Mouse (Mus musculus): ENCODE results near the gene Cfap61.

Gene Cfap61

GRCm38 (mm10) chr2:146257037-146257436 is 322.5 kb downstream of the Cfap61 start:
- DNase-seq (ENCODE audit: low read depth, low spot score), result no peak

DNA sequence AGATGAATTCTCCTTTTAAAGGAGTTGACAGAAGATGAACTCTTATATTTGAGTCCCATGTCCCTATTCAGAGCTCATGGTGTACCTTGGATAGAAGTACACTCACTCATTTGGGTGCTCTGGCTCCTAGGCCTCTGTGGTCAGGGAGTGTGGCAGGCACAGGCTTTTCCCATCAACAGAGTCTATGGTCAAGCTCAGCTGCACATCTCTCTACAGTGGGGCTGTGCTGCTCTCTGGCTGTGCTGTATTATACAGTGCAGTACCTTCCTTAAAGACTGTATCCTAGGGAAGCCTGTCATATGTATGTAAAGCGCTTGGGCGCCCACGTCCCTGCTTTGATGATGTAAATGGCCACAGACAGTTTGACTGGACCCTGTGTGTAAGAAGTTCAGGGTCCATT is 323.0 kb downstream of the Cfap61 start:
- no peak for DNase-seq (ENCODE audit: low read depth, low spot score)

DNA sequence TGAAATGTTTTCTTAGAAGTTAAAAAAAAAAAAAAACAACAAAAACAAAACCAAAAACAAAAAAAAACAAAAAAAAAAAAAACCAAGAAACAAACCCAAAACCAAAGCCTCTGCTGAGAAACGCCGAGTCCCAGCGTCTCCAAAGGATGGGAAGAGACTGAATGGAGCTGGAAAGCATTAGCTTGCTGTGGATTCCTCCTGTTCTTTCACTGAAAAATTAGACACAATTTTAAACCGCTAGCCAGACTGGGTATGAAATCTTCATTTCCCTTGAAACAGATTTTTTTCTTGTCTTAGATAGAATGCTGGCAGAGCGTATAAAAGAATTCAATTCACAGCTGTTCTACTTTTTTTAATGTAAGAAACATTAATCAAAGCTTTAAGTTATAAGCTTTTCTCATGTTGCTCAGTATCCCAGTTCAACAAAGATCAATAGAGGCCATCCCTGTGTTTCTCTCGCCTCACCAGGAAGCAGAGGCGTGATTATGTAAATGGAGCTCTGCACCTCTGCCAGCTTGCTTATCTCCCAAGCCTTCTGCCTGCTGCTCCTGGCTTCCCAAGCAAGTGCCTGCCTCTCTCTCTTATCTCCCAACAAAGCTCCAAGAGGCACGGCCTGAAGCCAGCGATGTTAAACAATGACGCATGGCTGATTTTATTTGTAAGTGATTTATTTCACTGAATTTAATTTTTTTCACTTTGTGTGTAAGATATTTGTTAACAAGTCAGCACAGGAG is 324.3 kb downstream of the Cfap61 start:
- no peak for DNase-seq (ENCODE audit: low read depth, low spot score)

DNA sequence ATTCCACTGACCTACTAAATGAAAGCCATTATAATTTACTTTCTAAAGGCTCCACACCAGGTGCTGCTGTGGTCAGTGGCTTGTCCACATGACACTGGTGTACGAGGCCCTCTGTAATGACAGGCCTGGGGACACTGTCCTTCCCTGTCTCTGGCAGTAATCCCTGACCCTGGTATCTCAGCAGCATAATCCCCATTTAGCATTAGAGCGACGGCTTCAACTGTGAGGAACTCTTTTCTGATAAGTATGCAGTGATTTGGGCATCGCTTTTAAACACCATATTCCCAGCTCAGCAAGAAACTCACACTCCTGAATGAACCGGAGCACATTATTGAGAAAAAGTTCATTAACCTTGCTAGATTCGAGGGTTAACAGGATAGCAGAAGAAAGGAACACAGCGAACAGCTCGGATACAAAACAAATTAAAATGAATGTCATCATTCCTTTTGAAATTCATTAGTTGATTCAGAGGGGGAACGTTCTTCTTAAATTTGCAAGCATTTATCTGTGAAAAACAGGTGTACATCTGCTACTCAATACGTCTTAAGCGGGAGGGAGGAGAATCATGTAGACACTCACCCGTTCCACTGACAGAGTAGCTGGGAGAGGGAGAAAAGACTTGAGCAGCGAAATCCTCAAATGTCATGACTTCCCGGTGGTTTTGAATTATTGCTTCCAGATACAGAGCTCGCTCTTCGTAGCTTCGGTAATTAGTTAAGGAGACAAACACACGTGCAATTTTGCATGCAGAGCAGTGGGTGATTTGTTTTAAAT is 325.4 kb downstream of the Cfap61 start:
- no peak for DNase-seq (ENCODE audit: low read depth, low spot score)

GRCm38 (mm10) chr2:146261146-146261545 is 326.6 kb downstream of the Cfap61 start:
- no peak for DNase-seq (ENCODE audit: low read depth, low spot score)

DNA sequence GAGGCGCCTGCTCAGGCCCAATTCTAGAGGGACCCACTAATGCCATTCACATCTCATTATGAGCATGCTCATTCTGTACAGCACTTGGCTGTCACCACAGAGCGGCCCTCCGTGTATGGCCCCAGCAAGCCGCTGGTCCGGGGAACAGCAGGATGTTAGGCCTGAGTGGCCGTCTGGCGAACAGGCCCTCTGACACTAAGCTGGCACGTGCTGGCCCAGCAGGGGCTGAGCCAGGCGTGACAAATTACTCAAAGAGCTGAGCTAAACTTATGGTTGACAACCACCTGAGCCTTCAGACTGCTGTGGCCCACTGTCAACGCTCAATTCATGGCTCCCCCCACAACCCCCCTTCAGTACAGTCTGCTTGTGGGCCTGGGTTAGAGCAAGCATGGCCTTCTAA is 327.6 kb downstream of the Cfap61 start:
- DNase-seq (ENCODE audit: low read depth, low spot score), result no peak

DNA sequence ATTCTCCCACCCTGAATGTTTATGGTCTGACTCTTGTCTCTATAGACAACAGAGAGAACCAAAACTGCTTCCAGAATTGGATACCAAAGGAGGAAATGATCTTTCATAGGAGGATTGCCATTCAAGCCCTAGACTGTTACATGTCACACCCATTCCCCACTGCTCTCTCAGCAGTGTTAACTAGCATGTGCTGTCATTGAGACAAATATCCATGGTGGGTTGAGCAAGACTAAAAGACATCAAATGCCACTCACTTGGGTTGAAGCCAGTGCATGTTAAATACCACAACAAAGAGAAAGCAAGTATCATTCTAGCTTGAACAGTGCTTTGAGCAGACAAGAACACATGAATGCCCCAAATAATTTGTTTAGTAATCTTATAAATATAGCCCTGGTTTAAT is 328.4 kb downstream of the Cfap61 start:
- DNase-seq (ENCODE audit: low read depth, low spot score), result no peak

All from ES-CJ7 (cell line).